Mouse (Mus musculus): Measurements from ENCODE around the gene Pts. TPM values are rescaled to one million over a fixed set of nuclear protein-coding genes. Genes with fewer than 3 reads are reported as not detected.
A peak's percentile ranks its signal among the peaks of the same experiment; 100 is the strongest.

Gene Pts
- total and polyA plus RNA-seq, 3 experiments = 24.8 to 30.2 (median 28.7) TPM

- no peak for DNase-seq
- Histone ChIP-seq H3K4me1 (ENCODE audit: control insufficient read depth, insufficient read depth, low read length) (peaks cover 2% of the 10 kb centered on the region; the same call in 1 of the 2 replicates), H3K27me3 (ENCODE audit: control insufficient read depth, insufficient read depth, low read length) (no peaks in the 10 kb centered on the region), H3K9ac (ENCODE audit: low read depth, low read length) (no peak overlapping the region), H3K4me3 (no peak overlapping the region), H3K36me3 (ENCODE audit: control insufficient read depth, insufficient read depth, low read length) (no peaks in the 10 kb centered on the region), H3K27ac (no peak overlapping the region), H3K79me2 (replicated peaks; ENCODE audit: control insufficient read depth, insufficient read depth, low read length) (no peaks in the 10 kb centered on the region)
- TF ChIP-seq CTCF (IDR thresholded peaks at IDR 0.05) = no peak
- intact Hi-C loops (cut with DNase I) = no loop called here
- 41% methylated on average over 6 of the region's 6 CpGs for WGBS
These were observed 32.4 kb downstream of the Pts start for GRCm38 (mm10) chr9:50496151-50496505.

DNA sequence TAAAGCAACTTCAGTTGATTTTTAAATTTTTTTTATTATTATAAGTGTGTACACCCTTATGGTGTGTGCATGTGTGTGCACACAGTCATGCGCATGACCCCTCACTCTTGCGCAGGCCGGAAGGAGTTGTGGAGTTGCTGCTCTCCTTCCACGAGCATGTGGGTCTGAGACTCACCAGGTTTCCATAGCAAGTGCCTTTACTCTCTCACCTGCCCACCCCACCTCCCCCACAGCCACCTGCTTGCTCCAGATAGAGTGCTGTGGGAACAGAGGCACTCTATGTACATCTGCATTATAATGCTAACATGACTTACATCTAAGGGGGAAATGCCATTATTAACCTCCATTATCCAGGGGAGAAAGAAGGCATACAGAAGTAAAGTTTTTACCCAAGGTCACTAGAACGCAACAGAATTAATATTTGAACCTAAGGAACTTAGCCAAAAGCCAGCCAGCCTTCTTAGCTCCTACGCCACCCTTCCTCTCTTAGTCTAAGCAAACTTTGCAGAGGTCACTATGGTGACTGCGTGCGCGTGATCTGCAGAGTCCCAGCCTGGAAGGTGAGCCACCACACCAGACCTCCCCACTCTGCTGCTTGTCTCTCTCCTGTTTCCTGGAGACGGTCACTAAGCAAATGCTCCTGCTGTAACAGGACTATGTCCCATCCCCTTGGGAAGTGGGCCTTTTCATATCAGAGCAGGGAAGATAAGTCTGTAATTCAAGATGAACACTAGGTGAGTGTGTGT lies 32.9 kb downstream of the Pts start:
- Histone ChIP-seq H3K79me2 (replicated peaks; ENCODE audit: control insufficient read depth, insufficient read depth, low read length) (no peaks in the 10 kb centered on the region), H3K27me3 (ENCODE audit: control insufficient read depth, insufficient read depth, low read length) (no peaks in the 10 kb centered on the region), H3K4me3 (no peak overlapping the region), H3K4me1 (ENCODE audit: control insufficient read depth, insufficient read depth, low read length) (peaks cover 2% of the 10 kb centered on the region; the same call in 1 of the 2 replicates), H3K9ac (ENCODE audit: low read depth, low read length) (no peak overlapping the region), H3K27ac (no peak overlapping the region), H3K36me3 (ENCODE audit: control insufficient read depth, insufficient read depth, low read length) (no peaks in the 10 kb centered on the region)
- intact Hi-C loops (cut with DNase I) = no loop called here
- TF ChIP-seq EP300 (IDR thresholded peaks at IDR 0.05; ENCODE audit: insufficient read depth, low read depth, low read length) = no peak
- TF ChIP-seq CTCF (IDR thresholded peaks at IDR 0.05) = no peak
- no peak for TF ChIP-seq POLR2A (IDR thresholded peaks at IDR 0.05; ENCODE audit: insufficient read depth, low read depth, low read length)
- DNase-seq = peak in 1 of 2 experiments; percentile 15
- WGBS = 70% methylated on average over 10 of the region's 10 CpGs

DNA sequence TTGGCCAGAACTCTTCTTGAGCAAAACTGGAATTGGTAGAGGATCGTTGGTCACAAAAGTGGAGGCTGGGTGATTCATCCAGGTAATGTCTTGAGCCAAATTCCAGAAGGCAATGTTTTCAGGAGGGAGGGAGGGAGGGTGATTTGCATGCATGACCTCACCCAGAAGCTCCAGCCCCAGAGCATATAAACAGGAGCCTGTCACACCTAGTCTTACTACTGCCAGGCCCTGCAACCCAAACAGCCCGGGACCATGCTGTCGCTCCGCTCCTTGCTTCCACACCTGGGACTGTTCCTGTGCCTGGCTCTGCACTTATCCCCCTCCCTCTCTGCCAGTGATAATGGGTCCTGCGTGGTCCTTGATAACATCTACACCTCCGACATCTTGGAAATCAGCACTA lies 34.2 kb downstream of the Pts start, which contains the start of gene Plet1:
Gene Plet1, plus strand, starts transcription at position 215 of the 400 bp plus-strand sequence.
- peaks cover 2% of the 10 kb centered on the region; the same call in 1 of the 2 replicates for H3K4me1 ChIP-seq (ENCODE audit: control insufficient read depth, insufficient read depth, low read length)
- no peaks in the 10 kb centered on the region for H3K27me3 ChIP-seq (ENCODE audit: control insufficient read depth, insufficient read depth, low read length)
- H3K27ac ChIP-seq = no peak within 1 kb of the TSS
- H3K79me2 ChIP-seq (replicated peaks; ENCODE audit: control insufficient read depth, insufficient read depth, low read length) = no peaks in the 10 kb centered on the region
- H3K9ac ChIP-seq (ENCODE audit: low read depth, low read length) = no peak within 1 kb of the TSS
- H3K4me3 ChIP-seq = no peak within 1 kb of the TSS
- TF ChIP-seq EP300 (IDR thresholded peaks at IDR 0.05; ENCODE audit: insufficient read depth, low read depth, low read length) = no peak
- no peak for TF ChIP-seq CTCF (IDR thresholded peaks at IDR 0.05)
- TF ChIP-seq POLR2A (IDR thresholded peaks at IDR 0.05; ENCODE audit: insufficient read depth, low read depth, low read length) = no peak
- H3K36me3 ChIP-seq (ENCODE audit: control insufficient read depth, insufficient read depth, low read length) = no peaks in the 10 kb centered on the region
- intact Hi-C loops (cut with DNase I) = no loop called here
- no peak for DNase-seq
- 79% methylated on average over 6 of the region's 6 CpGs for WGBS

DNA sequence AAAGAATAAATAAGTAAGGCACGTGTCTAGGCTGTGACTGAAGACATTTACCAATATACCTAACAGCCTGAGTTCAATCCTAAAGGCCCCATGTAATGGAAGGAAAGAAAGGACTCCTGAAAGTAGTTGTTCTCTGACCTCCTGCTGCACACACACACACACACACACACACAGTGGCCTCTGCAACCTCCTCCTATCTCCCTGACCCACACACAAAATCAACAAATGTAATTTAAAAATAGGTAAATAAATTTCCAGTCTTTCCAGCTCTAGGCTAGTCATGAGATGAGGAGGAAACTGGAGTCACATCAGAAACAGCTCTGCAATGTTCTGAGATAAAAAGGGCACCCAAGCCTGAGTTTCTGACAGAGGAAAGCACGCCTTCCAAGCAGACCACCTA lies 34.7 kb downstream of the Pts start:
- Histone ChIP-seq H3K9ac (ENCODE audit: low read depth, low read length) (no peak overlapping the region), H3K36me3 (ENCODE audit: control insufficient read depth, insufficient read depth, low read length) (no peaks in the 10 kb centered on the region), H3K79me2 (replicated peaks; ENCODE audit: control insufficient read depth, insufficient read depth, low read length) (no peaks in the 10 kb centered on the region), H3K4me3 (no peak overlapping the region), H3K4me1 (ENCODE audit: control insufficient read depth, insufficient read depth, low read length) (peaks cover 2% of the 10 kb centered on the region), H3K27me3 (ENCODE audit: control insufficient read depth, insufficient read depth, low read length) (no peaks in the 10 kb centered on the region), H3K27ac (no peak overlapping the region)
- WGBS = 75% methylated on average over 2 of the region's 2 CpGs
- TF ChIP-seq CTCF (IDR thresholded peaks at IDR 0.05) (no peak), EP300 (IDR thresholded peaks at IDR 0.05; ENCODE audit: insufficient read depth, low read depth, low read length) (no peak), POLR2A (IDR thresholded peaks at IDR 0.05; ENCODE audit: insufficient read depth, low read depth, low read length) (no peak)
- intact Hi-C loops (cut with DNase I) = no loop called here
- no peak for DNase-seq

DNA sequence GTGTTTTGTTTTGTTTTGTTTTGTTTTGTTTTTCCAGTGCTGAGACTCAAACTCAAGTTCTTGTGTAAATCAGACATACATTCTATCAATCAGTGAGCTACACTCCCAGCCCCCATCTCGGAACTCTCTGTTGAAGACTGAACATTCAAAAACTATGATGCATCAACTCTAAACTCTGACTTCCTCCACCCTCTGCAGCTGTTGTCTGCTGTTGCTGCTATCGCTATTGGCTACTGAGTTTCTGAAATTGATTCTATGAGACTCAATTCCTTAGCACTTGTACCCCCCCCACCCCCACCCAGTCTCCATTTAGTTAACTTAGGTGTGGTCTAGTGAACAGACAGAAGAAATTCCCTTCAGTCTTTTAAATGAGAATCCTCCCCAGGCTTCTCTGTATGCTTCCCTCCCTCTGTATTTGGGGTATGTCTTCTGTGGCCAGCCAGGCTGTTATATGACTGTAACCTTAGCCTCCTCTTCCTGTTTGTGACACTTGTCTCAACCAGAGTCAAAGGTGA lies 36.9 kb downstream of the Pts start:
- Histone ChIP-seq H3K79me2 (replicated peaks; ENCODE audit: control insufficient read depth, insufficient read depth, low read length) (no peaks in the 10 kb centered on the region), H3K4me1 (ENCODE audit: control insufficient read depth, insufficient read depth, low read length) (no peaks in the 10 kb centered on the region; the same call in 1 of the 2 replicates), H3K4me3 (no peak overlapping the region), H3K27me3 (ENCODE audit: control insufficient read depth, insufficient read depth, low read length) (no peaks in the 10 kb centered on the region), H3K36me3 (ENCODE audit: control insufficient read depth, insufficient read depth, low read length) (no peaks in the 10 kb centered on the region), H3K27ac (no peak overlapping the region), H3K9ac (ENCODE audit: low read depth, low read length) (no peak overlapping the region)
- no peak for TF ChIP-seq EP300 (IDR thresholded peaks at IDR 0.05; ENCODE audit: insufficient read depth, low read depth, low read length)
- TF ChIP-seq POLR2A (IDR thresholded peaks at IDR 0.05; ENCODE audit: insufficient read depth, low read depth, low read length) = no peak
- no peak for TF ChIP-seq CTCF (IDR thresholded peaks at IDR 0.05)
- no peak for DNase-seq
- intact Hi-C loops (cut with DNase I) = no loop called here
- 67% methylated on average over 2 of the region's 2 CpGs for WGBS

- Histone ChIP-seq H3K4me1 (ENCODE audit: control insufficient read depth, insufficient read depth, low read length) (no peaks in the 10 kb centered on the region; the same call in 1 of the 2 replicates), H3K27me3 (ENCODE audit: control insufficient read depth, insufficient read depth, low read length) (no peaks in the 10 kb centered on the region), H3K36me3 (ENCODE audit: control insufficient read depth, insufficient read depth, low read length) (no peaks in the 10 kb centered on the region), H3K27ac (no peak overlapping the region), H3K79me2 (replicated peaks; ENCODE audit: control insufficient read depth, insufficient read depth, low read length) (no peaks in the 10 kb centered on the region), H3K9ac (ENCODE audit: low read depth, low read length) (no peak overlapping the region), H3K4me3 (no peak overlapping the region)
- intact Hi-C loops (cut with DNase I) = no loop called here
- DNase-seq = no peak
- TF ChIP-seq POLR2A (IDR thresholded peaks at IDR 0.05; ENCODE audit: insufficient read depth, low read depth, low read length) (no peak), EP300 (IDR thresholded peaks at IDR 0.05; ENCODE audit: insufficient read depth, low read depth, low read length) (no peak), CTCF (IDR thresholded peaks at IDR 0.05) (no peak)
These were observed 37.7 kb downstream of the Pts start for GRCm38 (mm10) chr9:50490836-50491235.
